Mouse (Mus musculus) liver, embryonic 11.5 days (tissue): Measurements from ENCODE around the gene Cog5. TPM values are rescaled to one million over a fixed set of nuclear protein-coding genes. Genes with fewer than 3 reads are reported as not detected.

Source experiments
- ATAC-seq: fragments of 200-750 bp; cut with Nextera tagmentation; replicated peaks from 2 replicates; pipeline ENCODE4 v1.8.0; 2017; ENCODE audit warnings: moderate number of reproducible peaks, mild to moderate bottlenecking, moderate TSS enrichment, moderate library complexity; ENCODE audit not compliant: low FRiP score
- DNase-seq: peaks from one replicate; pipeline ENCODE4 v3.0.0-alpha.2; 2017; ENCODE audit warnings: low spot score
- H3K27ac ChIP-seq: fragments of 300-500 bp; sonication (generic); 2 replicates; pipeline ENCODE4 v1.5.1; 2014; ENCODE audit warnings: mild to moderate bottlenecking, low read depth, low read length, control low read depth
- H3K27me3 ChIP-seq: fragments of 300-500 bp; sonication (generic); replicated peaks from 2 replicates; pipeline ENCODE4 v1.6.1; 2014; ENCODE audit warnings: low read length, mixed read lengths; ENCODE audit not compliant: control insufficient read depth, insufficient read depth
- H3K36me3 ChIP-seq: fragments of 300-500 bp; sonication (generic); 2 replicates; pipeline ENCODE4 v1.6.1; 2014; ENCODE audit warnings: mild to moderate bottlenecking, low read length, moderate library complexity, mixed read lengths; ENCODE audit not compliant: control insufficient read depth, insufficient read depth
- H3K4me1 ChIP-seq: fragments of 300-500 bp; sonication (generic); replicated peaks from 2 replicates; pipeline ENCODE4 v1.6.1; 2014; ENCODE audit warnings: low read length, mixed read lengths; ENCODE audit not compliant: control insufficient read depth, insufficient read depth
- H3K4me2 ChIP-seq: fragments of 300-500 bp; sonication (generic); 2 replicates; pipeline ENCODE4 v1.6.1; 2014; ENCODE audit warnings: mild to moderate bottlenecking, control low read depth, moderate library complexity
- H3K4me3 ChIP-seq: fragments of 300-500 bp; sonication (generic); 2 replicates; pipeline ENCODE4 v1.5.1; 2014; ENCODE audit warnings: low read depth, low read length, control low read depth
- H3K9ac ChIP-seq: fragments of 300-500 bp; sonication (generic); 2 replicates; pipeline ENCODE4 v1.6.1; 2014; ENCODE audit warnings: low read depth, low read length, control low read depth
- H3K9me3 ChIP-seq: fragments of 300-500 bp; sonication (generic); 2 replicates; pipeline ENCODE4 v1.6.1; 2016; ENCODE audit warnings: low read length, inconsistent platforms, mixed read lengths; ENCODE audit not compliant: control insufficient read depth
- WGBS: fragments of 180-500 bp; shearing (Covaris S2); extraction: QIAGEN DNeasy Blood & Tissue Kit; methylation state at CpG from one replicate; pipeline ENCODE4 v1.1.7; 2014; 5-methylcytosine and 5-hydroxymethylcytosine counted together
- polyA plus RNA-seq: library from polyadenylated mRNA; unstranded; fragments of >200 nt; fragmentation: Nextera tagmentation; extraction: Ambion mirVana; gene quantifications from 2 replicates; pipeline ENCODE4 v1.2.1, GENCODE M21; 2014

Gene Cog5
- polyA plus RNA-seq, 1 experiment from 2014 or later, result 23.3 TPM

- Histone ChIP-seq H3K4me1 (no peaks in the 10 kb centered on the region; the same call in 1 of the 2 replicates), H3K36me3 (peaks cover 2% of the 10 kb centered on the region; the same call in 1 of the 2 replicates), H3K9ac (peak within 1 kb of the TSS; percentile 91), H3K4me2 (peak within 1 kb of the TSS; percentile 90), H3K27ac (peak within 1 kb of the TSS; percentile 54), H3K27me3 (no peaks in the 10 kb centered on the region), H3K4me3 (peak within 1 kb of the TSS; percentile 67), H3K9me3 (no peaks in the 10 kb centered on the region)
- ATAC-seq (peak; percentile 88), DNase-seq (peak; percentile 77)
- 2% methylated on average over 73 of the region's 73 CpGs for WGBS
Measured at GRCm38 (mm10) chr12:31634343-31635239, 20.1 kb upstream of the Cog5 start, which contains the start of gene Bcap29. TSS of gene Bcap29 (minus strand) at chr12:31634658.

- 92% methylated on average over 3 of the region's 3 CpGs for WGBS
- Histone ChIP-seq H3K36me3 (no peaks in the 10 kb centered on the region), H3K4me1 (no peaks in the 10 kb centered on the region; the same call in 1 of the 2 replicates), H3K9me3 (no peaks in the 10 kb centered on the region), H3K9ac (peak overlapping the region; percentile 91), H3K4me3 (peak overlapping the region; percentile 67), H3K4me2 (peak overlapping the region; percentile 90), H3K27me3 (no peaks in the 10 kb centered on the region), H3K27ac (no peak overlapping the region)
- DNase-seq, result no peak
- ATAC-seq, result no peak
Measured at GRCm38 (mm10) chr12:31635240-31635607, 19.4 kb upstream of the Cog5 start.

GRCm38 (mm10) chr12:31653611-31654010 lies 1.1 kb upstream of the Cog5 start:
- H3K27ac ChIP-seq, result no peak overlapping the region
- H3K4me1 ChIP-seq, result 0 out of 2 replicates have a peak, but pooled peaks cover 3% of the 10 kb centered on the region
- no peaks in the 10 kb centered on the region for H3K27me3 ChIP-seq
- H3K9ac ChIP-seq, result no peak overlapping the region
- peak overlapping the region; percentile 83 for H3K4me2 ChIP-seq
- H3K36me3 ChIP-seq, result no peaks in the 10 kb centered on the region
- no peak for ATAC-seq
- no peak for DNase-seq
- H3K9me3 ChIP-seq, result no peaks in the 10 kb centered on the region
- WGBS, result 64% methylated on average over 5 of the region's 5 CpGs
- peak overlapping the region; percentile 90 for H3K4me3 ChIP-seq

- ATAC-seq (peak; percentile 73), DNase-seq (no peak)
- H3K27ac ChIP-seq, result peak overlapping the region; percentile 28
- H3K4me2 ChIP-seq, result peak overlapping the region; percentile 83
- H3K4me3 ChIP-seq, result peak overlapping the region; percentile 90
- no peaks in the 10 kb centered on the region for H3K9me3 ChIP-seq
- under 1% methylated on average over 29 of the region's 29 CpGs for WGBS
- no peaks in the 10 kb centered on the region for H3K27me3 ChIP-seq
- no peaks in the 10 kb centered on the region for H3K36me3 ChIP-seq
- H3K4me1 ChIP-seq, result 0 out of 2 replicates have a peak, but pooled peaks cover 3% of the 10 kb centered on the region
- peak overlapping the region; percentile 84 for H3K9ac ChIP-seq
Measured at GRCm38 (mm10) chr12:31654965-31655477, 352 bp downstream of the Cog5 start.

- no peaks in the 10 kb centered on the region for H3K9me3 ChIP-seq
- 0 out of 2 replicates have a peak, but pooled peaks cover 3% of the 10 kb centered on the region for H3K4me1 ChIP-seq
- 89% methylated on average over 2 of the region's 2 CpGs for WGBS
- ATAC-seq, result no peak
- H3K27ac ChIP-seq, result no peak overlapping the region
- no peak overlapping the region for H3K9ac ChIP-seq
- DNase-seq, result no peak
- no peak overlapping the region for H3K4me3 ChIP-seq
- no peaks in the 10 kb centered on the region for H3K36me3 ChIP-seq
- H3K27me3 ChIP-seq, result no peaks in the 10 kb centered on the region
- no peak overlapping the region for H3K4me2 ChIP-seq
Measured at GRCm38 (mm10) chr12:31656841-31657240, 2.2 kb downstream of the Cog5 start.

- Histone ChIP-seq H3K4me2 (no peak overlapping the region), H3K4me1 (no peaks in the 10 kb centered on the region), H3K4me3 (no peak overlapping the region), H3K9me3 (no peaks in the 10 kb centered on the region), H3K27me3 (no peaks in the 10 kb centered on the region), H3K27ac (no peak overlapping the region), H3K9ac (no peak overlapping the region), H3K36me3 (peaks cover 6% of the 10 kb centered on the region; the same call in 1 of the 2 replicates)
- WGBS, result 81% methylated on average over 6 of the region's 6 CpGs
- DNase-seq (no peak), ATAC-seq (no peak)
Measured at GRCm38 (mm10) chr12:31665999-31666398, 11.3 kb downstream of the Cog5 start.

GRCm38 (mm10) chr12:31667187-31667586 lies 12.5 kb downstream of the Cog5 start:
- no peak overlapping the region for H3K27ac ChIP-seq
- no peak overlapping the region for H3K9ac ChIP-seq
- H3K4me2 ChIP-seq, result no peak overlapping the region
- no peaks in the 10 kb centered on the region for H3K27me3 ChIP-seq
- no peaks in the 10 kb centered on the region for H3K9me3 ChIP-seq
- H3K4me3 ChIP-seq, result no peak overlapping the region
- ATAC-seq (no peak; the same call in 1 of the 2 replicates), DNase-seq (no peak)
- 58% methylated on average over 3 of the region's 3 CpGs for WGBS
- H3K36me3 ChIP-seq, result peaks cover 6% of the 10 kb centered on the region; the same call in 1 of the 2 replicates
- no peaks in the 10 kb centered on the region for H3K4me1 ChIP-seq

- H3K9ac ChIP-seq, result no peak overlapping the region
- H3K9me3 ChIP-seq, result no peaks in the 10 kb centered on the region
- no peaks in the 10 kb centered on the region for H3K36me3 ChIP-seq
- no peak overlapping the region for H3K27ac ChIP-seq
- ATAC-seq (no peak), DNase-seq (no peak)
- H3K4me3 ChIP-seq, result no peak overlapping the region
- no peak overlapping the region for H3K4me2 ChIP-seq
- H3K27me3 ChIP-seq, result no peaks in the 10 kb centered on the region
- WGBS, result 95% methylated on average over 3 of the region's 3 CpGs
- no peaks in the 10 kb centered on the region for H3K4me1 ChIP-seq
Measured at GRCm38 (mm10) chr12:31686679-31687078, 32.0 kb downstream of the Cog5 start.
